ENCODE assay signal across 18 mouse cellular contexts in genomic region chr4:155116607-155117006, GRCm38 (mm10). TPM values are rescaled to one million over a fixed set of nuclear protein-coding genes. Genes with fewer than 3 reads are reported as not detected.
DNase-seq lines count a peak whose midpoint lies in the region; ATAC-seq and TF ChIP-seq lines count a peak whose summit lies in the region.
"Had no signal": no experiment of that assay in that cellular context is flagged by ENCODE, and none has a peak within 500 bp of the region (broad histone marks: within the 10 kb centered on the region; RNA-seq: fewer than 3 reads in every experiment).

No protein-coding gene starts in this region.

- no peak overlapping the region for H3K4me2 ChIP-seq in forebrain, embryonic 16.5 days (ENCODE audit: low read length)
- no peak overlapping the region for H3K4me2 ChIP-seq in stomach, embryonic 15.5 days
- H3K4me2 ChIP-seq: embryonic facial prominence, embryonic 13.5 days; forebrain, embryonic 12.5 days; hindbrain, embryonic 14.5 days had no signal

- H3K9me3 ChIP-seq in forebrain, embryonic 10.5 days, result no peaks in the 10 kb centered on the region
- H3K9me3 ChIP-seq in forebrain, embryonic 16.5 days (ENCODE audit: control insufficient read depth, low read length), result no peaks in the 10 kb centered on the region
- no peaks in the 10 kb centered on the region for H3K9me3 ChIP-seq in stomach, embryonic 15.5 days
- H3K9me3 ChIP-seq: forebrain, embryonic 12.5 days; midbrain, embryonic 10.5 days had no signal

- no peak for TF ChIP-seq CTCF in left cerebral cortex, adult 2 months (IDR thresholded peaks at IDR 0.05)

- DNase-seq in forebrain, embryonic 10.5 days (ENCODE audit: extremely low spot score, low spot score), result no peak
- no peak for DNase-seq in right cerebral cortex, postnatal 25 days
- DNase-seq in left cerebral cortex, adult 2 months (ENCODE audit: extremely low spot score in 1 of 2, low spot score in 2 of 2), result no peak
- no peak for DNase-seq in spleen, postnatal 36 days (ENCODE audit: low spot score in 2 of 2)
- DNase-seq: adrenal gland, postnatal 25 days; cerebellum, postnatal 14 days; kidney, postnatal 36 days; right cerebral cortex, adult 18-20 months had no signal

- H3K27ac ChIP-seq in forebrain, embryonic 10.5 days, result 0 out of 2 replicates have a peak overlapping the region, but pooled peaks have one; percentile 26
- no peak overlapping the region for H3K27ac ChIP-seq in forebrain, embryonic 16.5 days (ENCODE audit: low read length)
- H3K27ac ChIP-seq in macrophage, result 0 out of 2 replicates have a peak overlapping the region, but pooled peaks have one; percentile 2
- peak overlapping the region; percentile 68; the same call in 1 of the 2 replicates for H3K27ac ChIP-seq in stomach, embryonic 15.5 days
- H3K27ac ChIP-seq in left cerebral cortex, adult 2 months, result no peak overlapping the region
- H3K27ac ChIP-seq: forebrain, embryonic 12.5 days; hindbrain, embryonic 14.5 days; midbrain, embryonic 10.5 days had no signal

- no peaks in the 10 kb centered on the region for H3K79me2 ChIP-seq in macrophage (ENCODE audit: inconsistent target)

- no peaks in the 10 kb centered on the region for H3K27me3 ChIP-seq in forebrain, embryonic 10.5 days (ENCODE audit: poor library complexity, severe bottlenecking)
- no peaks in the 10 kb centered on the region for H3K27me3 ChIP-seq in forebrain, embryonic 16.5 days (replicated peaks; ENCODE audit: control insufficient read depth, insufficient read depth, low read length)
- H3K27me3 ChIP-seq in stomach, embryonic 15.5 days (replicated peaks), result no peaks in the 10 kb centered on the region
- H3K27me3 ChIP-seq: embryonic facial prominence, embryonic 13.5 days had no signal

- 83% methylated on average over 4 of the region's 4 CpGs for WGBS in forebrain, embryonic 10.5 days
- WGBS in forebrain, embryonic 16.5 days, result 90% methylated on average over 4 of the region's 4 CpGs
- WGBS in macrophage (ENCODE audit: missing documents), result 31% methylated on average over 4 of the region's 4 CpGs
- WGBS in stomach, embryonic 15.5 days, result 62% methylated on average over 4 of the region's 4 CpGs

- no peak overlapping the region for H3K9ac ChIP-seq in forebrain, embryonic 16.5 days (replicated peaks; ENCODE audit: low read depth, low read length)
- H3K9ac ChIP-seq in stomach, embryonic 15.5 days, result no peak overlapping the region
- H3K9ac ChIP-seq: embryonic facial prominence, embryonic 13.5 days; forebrain, embryonic 12.5 days; hindbrain, embryonic 14.5 days had no signal

- H3K4me1 ChIP-seq in forebrain, embryonic 10.5 days, result peaks cover 50% of the 10 kb centered on the region
- H3K4me1 ChIP-seq in forebrain, embryonic 16.5 days (replicated peaks; ENCODE audit: control insufficient read depth, insufficient read depth, low read length), result peaks cover 12% of the 10 kb centered on the region
- peaks cover 22% of the 10 kb centered on the region for H3K4me1 ChIP-seq in stomach, embryonic 15.5 days

- intact Hi-C loops in left cerebral cortex, adult 2 months (cut with DNase I), result no loop called here

- no peak overlapping the region for H3K4me3 ChIP-seq in forebrain, embryonic 10.5 days
- H3K4me3 ChIP-seq in forebrain, embryonic 16.5 days (replicated peaks; ENCODE audit: low read length), result no peak overlapping the region
- no peak overlapping the region for H3K4me3 ChIP-seq in macrophage (ENCODE audit: inconsistent target)
- no peak overlapping the region for H3K4me3 ChIP-seq in stomach, embryonic 15.5 days (replicated peaks)
- no peak overlapping the region for H3K4me3 ChIP-seq in left cerebral cortex, adult 2 months
- H3K4me3 ChIP-seq: embryonic facial prominence, embryonic 13.5 days; forebrain, embryonic 12.5 days; midbrain, embryonic 10.5 days had no signal

- ATAC-seq in forebrain, embryonic 16.5 days, result no peak
- peak; percentile 90 for ATAC-seq in granulocyte monocyte progenitor cell, adult 5-6 weeks (replicated peaks; ENCODE audit: poor library complexity, severe bottlenecking)
- ATAC-seq in stomach, embryonic 15.5 days (ENCODE audit: insufficient read depth, low FRiP score, low read depth), result no peak
- ATAC-seq: activated CD4-positive, CD25-positive, alpha-beta regulatory T cell, adult 4 months; intestine, embryonic 16.5 days had no signal

- no peaks in the 10 kb centered on the region for H3K36me3 ChIP-seq in forebrain, embryonic 10.5 days (replicated peaks)
- H3K36me3 ChIP-seq in forebrain, embryonic 16.5 days (ENCODE audit: control insufficient read depth, insufficient read depth), result no peaks in the 10 kb centered on the region
- H3K36me3 ChIP-seq in macrophage (ENCODE audit: inconsistent target), result no peaks in the 10 kb centered on the region
- no peaks in the 10 kb centered on the region for H3K36me3 ChIP-seq in stomach, embryonic 15.5 days
- H3K36me3 ChIP-seq: forebrain, embryonic 12.5 days; midbrain, embryonic 10.5 days had no signal

RNA-seq across cellular contexts. Expression of gene Morn1, which starts 30.2 kb away (rescaled TPM):
- polyA plus RNA-seq in forebrain, embryonic 10.5 days (2016; fragmentation: Nextera tagmentation; extraction: Ambion mirVana), result 4.5 and 6.8 TPM in 2 replicates
- polyA plus RNA-seq in forebrain, embryonic 16.5 days (2015; fragmentation: Nextera tagmentation; extraction: Ambion mirVana), result 6.0 and 10.7 TPM in 2 replicates
- total RNA-seq in granulocyte monocyte progenitor cell, adult 5-6 weeks (2014; fragmentation: Nextera tagmentation), result 0.62 and 1.2 TPM in 2 replicates
- total RNA-seq in granulocyte monocyte progenitor cell, adult 5-6 weeks (2017), result 1.6 and 4.7 TPM in 2 replicates
- total RNA-seq in macrophage (2018; cell fraction: chromatin; rRNA removed), result 10 to 100 TPM in 19 of 26 experiments, 1 to 10 TPM in 7; 4.5 to 28.2 (median 18.7) TPM
- 1 to 10 TPM in 22 of 26 experiments, under 1 TPM in 4; 0.81 to 3.7 (median 1.4) TPM for total RNA-seq in macrophage (2018; cell fraction: cytosol; rRNA removed)
- 10 to 100 TPM in 8 of 26 experiments, 1 to 10 TPM in 18; 1.4 to 17.2 (median 6.5) TPM for total RNA-seq in macrophage (2018; cell fraction: nucleus; rRNA removed)
- polyA plus RNA-seq in macrophage (2018), result 0.93 to 6.7 TPM (median 1.7 TPM) in 3 replicates
- polyA plus RNA-seq in stomach, embryonic 15.5 days (2015; fragmentation: Nextera tagmentation; extraction: Ambion mirVana), result 5.1 and 5.3 TPM in 2 replicates
- 10 to 100 TPM; 10.6 to 11.2 TPM for total RNA-seq in left cerebral cortex, adult 2 months (2021)

RNA-seq across cellular contexts. Expression of gene Rer1, which starts 30.4 kb away (rescaled TPM):
- polyA plus RNA-seq in forebrain, embryonic 10.5 days (2016; fragmentation: Nextera tagmentation; extraction: Ambion mirVana), result 133 and 137 TPM in 2 replicates
- 125 and 133 TPM in 2 replicates for polyA plus RNA-seq in forebrain, embryonic 16.5 days (2015; fragmentation: Nextera tagmentation; extraction: Ambion mirVana)
- 93.3 and 125 TPM in 2 replicates for total RNA-seq in granulocyte monocyte progenitor cell, adult 5-6 weeks (2014; fragmentation: Nextera tagmentation)
- total RNA-seq in granulocyte monocyte progenitor cell, adult 5-6 weeks (2017), result 106 and 134 TPM in 2 replicates
- 10 to 100 TPM; 14.3 to 48.6 (median 27.9) TPM for total RNA-seq in macrophage (2018; cell fraction: chromatin; rRNA removed)
- 100 to 1,000 TPM in 21 of 26 experiments, 10 to 100 TPM in 5; 89.1 to 125 (median 110) TPM for total RNA-seq in macrophage (2018; cell fraction: cytosol; rRNA removed)
- 100 to 1,000 TPM in 1 of 26 experiments, 10 to 100 TPM in 25; 34.6 to 106 (median 60.2) TPM for total RNA-seq in macrophage (2018; cell fraction: nucleus; rRNA removed)
- polyA plus RNA-seq in macrophage (2018), result 88.9 to 154 TPM (median 110 TPM) in 3 replicates
- polyA plus RNA-seq in stomach, embryonic 15.5 days (2015; fragmentation: Nextera tagmentation; extraction: Ambion mirVana), result 175 and 179 TPM in 2 replicates
- total RNA-seq in left cerebral cortex, adult 2 months (2021), result 10 to 100 TPM; 62.4 to 67.5 TPM

RNA-seq across cellular contexts. Expression of gene Pex10, which starts 49.8 kb away (rescaled TPM):
- 22.2 TPM in 2 replicates for polyA plus RNA-seq in forebrain, embryonic 10.5 days (2016; fragmentation: Nextera tagmentation; extraction: Ambion mirVana)
- polyA plus RNA-seq in forebrain, embryonic 16.5 days (2015; fragmentation: Nextera tagmentation; extraction: Ambion mirVana), result 19.5 and 22.1 TPM in 2 replicates
- 10.5 and 11.0 TPM in 2 replicates for total RNA-seq in granulocyte monocyte progenitor cell, adult 5-6 weeks (2014; fragmentation: Nextera tagmentation)
- total RNA-seq in granulocyte monocyte progenitor cell, adult 5-6 weeks (2017), result 13.4 and 18.6 TPM in 2 replicates
- total RNA-seq in macrophage (2018; cell fraction: chromatin; rRNA removed), result 10 to 100 TPM in 15 of 26 experiments, 1 to 10 TPM in 11; 1.5 to 33.0 (median 10.4) TPM
- total RNA-seq in macrophage (2018; cell fraction: cytosol; rRNA removed), result 1 to 10 TPM; 1.3 to 6.1 (median 4.4) TPM
- total RNA-seq in macrophage (2018; cell fraction: nucleus; rRNA removed), result 10 to 100 TPM in 7 of 26 experiments, 1 to 10 TPM in 17, under 1 TPM in 2; 0.92 to 21.8 (median 6.1) TPM
- polyA plus RNA-seq in macrophage (2018), result 5.8 to 6.4 TPM (median 6.0 TPM) in 3 replicates
- 18.4 and 19.1 TPM in 2 replicates for polyA plus RNA-seq in stomach, embryonic 15.5 days (2015; fragmentation: Nextera tagmentation; extraction: Ambion mirVana)
- total RNA-seq in left cerebral cortex, adult 2 months (2021), result 10 to 100 TPM; 17.4 to 18.3 TPM

Comparison
In these comparisons a context has a peak if more than half of its experiments do, and no peak if none do; other contexts are left out.
1. H3K27ac ChIP-seq: peak in forebrain, embryonic 10.5 days (single experiment), macrophage (single experiment) and stomach, embryonic 15.5 days (single experiment); none in forebrain, embryonic 16.5 days (single experiment) and left cerebral cortex, adult 2 months (single experiment).